Mouse (Mus musculus) hindbrain, embryonic 10.5 days (tissue): Measurements from ENCODE around the gene Tent5c. TPM values are rescaled to one million over a fixed set of nuclear protein-coding genes. Genes with fewer than 3 reads are reported as not detected.
A peak's percentile ranks its signal among the peaks of the same experiment; 100 is the strongest.

Experiments used
- DNase-seq: peaks from one replicate; pipeline ENCODE4 v3.0.0-alpha.2; 2017; ENCODE audit warnings: low spot score
- H3K27ac ChIP-seq: fragments of 300-500 bp; sonication (generic); 2 replicates; pipeline ENCODE4 v1.5.1; 2016; ENCODE audit warnings: mild to moderate bottlenecking, moderate library complexity
- H3K27me3 ChIP-seq: fragments of 300-500 bp; sonication (generic); 2 replicates; pipeline ENCODE4 v1.6.1; 2016; ENCODE audit warnings: mild to moderate bottlenecking; ENCODE audit not compliant: poor library complexity, insufficient read depth, severe bottlenecking
- H3K36me3 ChIP-seq: fragments of 300-500 bp; sonication (generic); 2 replicates; pipeline ENCODE4 v1.6.1; 2016; ENCODE audit warnings: mild to moderate bottlenecking, moderate library complexity
- H3K4me1 ChIP-seq: fragments of 300-500 bp; sonication (generic); replicated peaks from 2 replicates; pipeline ENCODE4 v1.6.1; 2016; ENCODE audit warnings: mild to moderate bottlenecking
- H3K4me3 ChIP-seq: fragments of 300-500 bp; sonication (generic); 2 replicates; pipeline ENCODE4 v1.5.1; 2016; ENCODE audit warnings: mild to moderate bottlenecking, moderate library complexity
- H3K9me3 ChIP-seq: fragments of 300-500 bp; sonication (generic); 2 replicates; pipeline ENCODE4 v1.6.1; 2016; ENCODE audit warnings: mild to moderate bottlenecking, moderate library complexity
- WGBS: fragments of 180-500 bp; shearing (Covaris S2); methylation state at CpG from one replicate; pipeline ENCODE4 v1.1.7; 2016; 5-methylcytosine and 5-hydroxymethylcytosine counted together
- polyA plus RNA-seq: library from polyadenylated mRNA; unstranded; fragments of >200 nt; fragmentation: Nextera tagmentation; extraction: Ambion mirVana; gene quantifications from 2 replicates; pipeline ENCODE4 v1.2.1, GENCODE M21; 2016

Tent5c gene
- polyA plus RNA-seq, result 2.0 and 2.2 TPM in 2 replicates

- H3K27ac ChIP-seq, result peak within 1 kb of the TSS; percentile 85
- H3K27me3 ChIP-seq, result peaks cover 55% of the 10 kb centered on the region
- WGBS, result under 1% methylated on average over 68 of the region's 73 CpGs
Observed at GRCm38 (mm10) chr3:100489133-100490009, at the start of gene Tent5c. Gene Tent5c, minus strand, starts transcription at chr3:100489324.

DNA sequence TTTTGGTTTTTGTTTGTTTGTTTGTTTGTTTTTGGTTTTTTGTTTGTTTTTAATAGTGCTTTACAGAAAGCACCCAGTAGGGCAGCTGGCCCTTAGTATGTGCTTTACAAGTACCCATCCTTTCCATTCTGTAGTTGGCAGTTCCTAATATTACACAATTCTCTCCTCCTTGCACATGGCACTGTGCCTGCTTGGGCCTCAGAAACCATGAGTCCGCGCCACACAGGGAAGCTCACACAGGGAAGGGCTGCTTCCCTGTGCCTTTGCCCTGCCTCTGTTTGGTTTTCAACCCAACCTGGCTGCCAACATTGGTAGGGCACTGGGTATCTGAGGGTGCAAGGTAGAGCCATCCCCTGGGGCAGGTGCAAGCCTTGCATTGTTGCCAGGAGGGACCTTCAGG, 47.6 kb upstream of the Tent5c start:
- no peaks in the 10 kb centered on the region for H3K27me3 ChIP-seq
- no peak for DNase-seq
- H3K36me3 ChIP-seq, result no peaks in the 10 kb centered on the region
- H3K4me1 ChIP-seq, result peaks cover 19% of the 10 kb centered on the region
- WGBS, result 96% methylated on average over 2 of the region's 2 CpGs
- no peaks in the 10 kb centered on the region for H3K9me3 ChIP-seq
- no peak overlapping the region for H3K27ac ChIP-seq
- H3K4me3 ChIP-seq, result no peak overlapping the region

More at GRCm38 (mm10) chr3:100489133-100490009, at the start of gene Tent5c:
- no peaks in the 10 kb centered on the region for H3K9me3 ChIP-seq
- no peaks in the 10 kb centered on the region for H3K36me3 ChIP-seq
- DNase-seq, result peak; percentile 95
- peak within 1 kb of the TSS; percentile 80 for H3K4me3 ChIP-seq
- peaks cover 39% of the 10 kb centered on the region for H3K4me1 ChIP-seq

GRCm38 (mm10) chr3:100535902-100536301, 46.8 kb upstream of the Tent5c start:
- no peaks in the 10 kb centered on the region for H3K27me3 ChIP-seq
- 72% methylated on average over 4 of the region's 4 CpGs for WGBS
- no peak for DNase-seq
- H3K36me3 ChIP-seq, result no peaks in the 10 kb centered on the region
- H3K4me3 ChIP-seq, result no peak overlapping the region
- H3K4me1 ChIP-seq, result peaks cover 19% of the 10 kb centered on the region
- no peak overlapping the region for H3K27ac ChIP-seq
- H3K9me3 ChIP-seq, result no peaks in the 10 kb centered on the region

DNA sequence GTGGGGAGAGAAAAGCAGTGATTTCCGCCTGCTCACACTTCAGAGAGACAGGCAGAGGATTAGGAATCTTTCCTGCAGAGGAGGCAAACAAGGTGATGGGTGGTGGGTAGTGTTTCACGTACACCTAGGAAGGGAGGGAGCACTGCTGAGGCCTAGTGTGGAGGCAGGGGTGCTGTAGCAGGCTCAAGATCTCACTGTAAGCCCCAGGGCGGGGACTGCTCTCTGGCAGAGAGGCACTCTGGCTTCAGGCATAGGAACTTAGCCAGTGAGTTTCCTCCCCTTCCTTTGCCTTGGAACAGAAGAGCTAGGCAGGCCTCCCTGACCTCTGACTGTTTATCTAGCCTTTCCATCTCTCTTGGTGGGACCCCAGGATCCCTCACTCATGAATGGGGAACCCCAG, 46.2 kb upstream of the Tent5c start:
- no peaks in the 10 kb centered on the region for H3K27me3 ChIP-seq
- H3K36me3 ChIP-seq, result no peaks in the 10 kb centered on the region
- H3K4me1 ChIP-seq, result peaks cover 19% of the 10 kb centered on the region
- no peak overlapping the region for H3K4me3 ChIP-seq
- H3K27ac ChIP-seq, result no peak overlapping the region
- H3K9me3 ChIP-seq, result no peaks in the 10 kb centered on the region
- WGBS, result 50% methylated on average over 3 of the region's 3 CpGs
- DNase-seq, result no peak

DNA sequence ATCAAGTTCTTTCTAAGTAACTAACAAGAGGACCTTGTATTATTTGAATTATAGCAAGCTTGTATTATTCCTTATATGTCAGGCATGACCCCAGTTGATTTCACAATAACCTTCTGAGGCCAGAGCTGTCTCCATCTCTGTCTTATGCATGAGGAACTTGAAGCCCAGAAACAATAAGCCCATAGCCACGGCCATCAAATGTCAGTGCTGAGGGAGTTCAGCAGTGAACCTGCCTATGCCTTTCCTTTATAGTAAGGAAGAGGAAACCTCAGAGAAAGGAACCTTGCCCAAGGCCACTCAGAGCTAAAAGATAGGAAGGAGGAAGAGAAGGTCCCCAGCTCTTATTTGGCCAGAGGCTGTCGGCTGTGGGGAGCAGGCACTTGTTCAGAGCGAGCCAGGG, 45.3 kb upstream of the Tent5c start:
- no peaks in the 10 kb centered on the region for H3K9me3 ChIP-seq
- no peaks in the 10 kb centered on the region for H3K36me3 ChIP-seq
- no peak overlapping the region for H3K27ac ChIP-seq
- H3K4me3 ChIP-seq, result no peak overlapping the region
- H3K4me1 ChIP-seq, result peaks cover 19% of the 10 kb centered on the region
- no peak for DNase-seq
- WGBS, result 78% methylated on average over 3 of the region's 3 CpGs
- no peaks in the 10 kb centered on the region for H3K27me3 ChIP-seq

GRCm38 (mm10) chr3:100533429-100533828, 44.3 kb upstream of the Tent5c start:
- no peak for DNase-seq
- H3K4me3 ChIP-seq, result no peak overlapping the region
- H3K27me3 ChIP-seq, result no peaks in the 10 kb centered on the region
- no peaks in the 10 kb centered on the region for H3K36me3 ChIP-seq
- H3K4me1 ChIP-seq, result peaks cover 19% of the 10 kb centered on the region
- no peaks in the 10 kb centered on the region for H3K9me3 ChIP-seq
- no peak overlapping the region for H3K27ac ChIP-seq

DNA sequence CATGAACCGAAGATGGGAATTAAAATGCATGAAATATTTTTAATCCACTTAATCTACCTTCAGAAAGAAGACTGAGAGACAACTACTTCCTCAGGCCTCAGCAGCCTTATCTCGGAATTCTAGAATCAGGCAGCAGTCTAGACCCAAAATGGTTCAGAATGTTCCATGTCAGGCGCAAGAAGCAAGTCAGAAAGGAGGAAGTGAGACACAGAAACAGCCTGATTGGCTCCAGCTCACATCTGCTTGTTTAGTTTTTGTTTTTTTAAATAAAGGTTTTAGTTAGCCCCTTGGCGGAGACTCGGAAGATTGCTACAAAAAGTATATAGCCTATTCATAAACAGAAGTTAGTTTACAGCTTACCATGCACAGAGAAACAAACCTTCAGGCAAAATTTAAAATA, 41.8 kb upstream of the Tent5c start:
- 90% methylated on average over 5 of the region's 5 CpGs for WGBS
- no peak for DNase-seq

GRCm38 (mm10) chr3:100530244-100530788, 41.2 kb upstream of the Tent5c start:
- H3K36me3 ChIP-seq, result no peaks in the 10 kb centered on the region
- no peak overlapping the region for H3K4me3 ChIP-seq
- H3K27ac ChIP-seq, result no peak overlapping the region
- H3K4me1 ChIP-seq, result peaks cover 16% of the 10 kb centered on the region
- WGBS, result 84% methylated on average over 7 of the region's 7 CpGs
- DNase-seq, result no peak
- no peaks in the 10 kb centered on the region for H3K27me3 ChIP-seq
- no peaks in the 10 kb centered on the region for H3K9me3 ChIP-seq

More for the DNA sequence above, 41.8 kb upstream of the Tent5c start:
- Histone ChIP-seq H3K27ac (no peak overlapping the region), H3K4me1 (peaks cover 19% of the 10 kb centered on the region), H3K36me3 (no peaks in the 10 kb centered on the region), H3K4me3 (no peak overlapping the region), H3K9me3 (no peaks in the 10 kb centered on the region), H3K27me3 (no peaks in the 10 kb centered on the region)

GRCm38 (mm10) chr3:100522671-100523070, 33.5 kb upstream of the Tent5c start:
- Histone ChIP-seq H3K27me3 (no peaks in the 10 kb centered on the region), H3K27ac (no peak overlapping the region), H3K4me1 (no peaks in the 10 kb centered on the region), H3K9me3 (no peaks in the 10 kb centered on the region), H3K36me3 (no peaks in the 10 kb centered on the region), H3K4me3 (no peak overlapping the region)
- no peak for DNase-seq
- 77% methylated on average over 7 of the region's 7 CpGs for WGBS

DNA sequence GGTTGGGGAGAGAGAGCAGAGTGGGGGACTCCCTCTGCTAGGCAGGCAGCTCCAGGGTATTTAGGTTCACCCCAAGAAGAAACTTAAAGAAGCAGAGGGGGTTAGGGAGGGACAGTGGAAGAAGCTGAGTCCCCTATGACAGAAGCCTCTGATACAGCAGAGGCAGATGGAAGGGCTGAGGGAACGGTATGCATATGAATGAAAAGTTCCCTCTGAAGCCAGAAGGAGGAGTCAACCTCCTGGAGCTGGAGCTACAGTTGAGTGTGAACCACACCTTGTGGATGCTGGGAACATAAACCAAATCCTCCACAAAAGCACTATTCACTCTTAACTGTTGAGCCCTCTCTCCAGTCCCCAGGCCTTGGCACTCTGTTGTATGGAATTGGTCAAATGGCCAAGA, 32.5 kb upstream of the Tent5c start:
- H3K27me3 ChIP-seq, result no peaks in the 10 kb centered on the region
- H3K27ac ChIP-seq, result no peak overlapping the region
- no peak for DNase-seq
- no peak overlapping the region for H3K4me3 ChIP-seq
- no peaks in the 10 kb centered on the region for H3K4me1 ChIP-seq
- 43% methylated on average over 1 of the region's 1 CpGs for WGBS
- no peaks in the 10 kb centered on the region for H3K9me3 ChIP-seq
- no peaks in the 10 kb centered on the region for H3K36me3 ChIP-seq

DNA sequence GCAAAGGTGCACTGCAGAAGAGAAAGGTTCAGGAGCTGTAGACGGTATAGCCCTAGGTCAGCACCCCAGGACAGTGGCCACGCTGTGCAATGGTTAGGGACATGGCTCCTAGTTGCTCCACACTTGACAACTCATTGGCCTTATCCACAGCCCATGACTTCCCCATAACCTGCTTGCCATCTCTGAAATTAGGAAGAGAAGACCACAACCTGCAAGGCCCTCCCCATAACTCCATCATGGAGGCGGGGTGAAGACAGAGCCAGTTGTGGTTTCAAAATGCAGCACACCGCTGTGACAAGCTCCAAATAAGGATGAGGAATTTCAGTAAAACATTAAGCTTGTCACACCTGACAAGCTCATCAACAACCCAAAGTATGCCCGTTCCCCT, 26.6 kb upstream of the Tent5c start:
- 87% methylated on average over 5 of the region's 5 CpGs for WGBS
- H3K4me1 ChIP-seq, result no peaks in the 10 kb centered on the region
- no peaks in the 10 kb centered on the region for H3K36me3 ChIP-seq

GRCm38 (mm10) chr3:100515093-100515753, 26.1 kb upstream of the Tent5c start:
- WGBS, result 81% methylated on average over 8 of the region's 8 CpGs
- no peak overlapping the region for H3K4me3 ChIP-seq
- no peaks in the 10 kb centered on the region for H3K27me3 ChIP-seq
- DNase-seq, result no peak
- H3K27ac ChIP-seq, result no peak overlapping the region
- H3K4me1 ChIP-seq, result no peaks in the 10 kb centered on the region
- H3K9me3 ChIP-seq, result no peaks in the 10 kb centered on the region
- no peaks in the 10 kb centered on the region for H3K36me3 ChIP-seq

More for the DNA sequence above, 26.6 kb upstream of the Tent5c start:
- H3K27me3 ChIP-seq, result no peaks in the 10 kb centered on the region
- H3K4me3 ChIP-seq, result no peak overlapping the region
- no peak overlapping the region for H3K27ac ChIP-seq
- DNase-seq, result no peak
- no peaks in the 10 kb centered on the region for H3K9me3 ChIP-seq

- 83% methylated on average over 4 of the region's 4 CpGs for WGBS
- Histone ChIP-seq H3K27ac (no peak overlapping the region), H3K4me3 (no peak overlapping the region), H3K9me3 (no peaks in the 10 kb centered on the region), H3K36me3 (no peaks in the 10 kb centered on the region), H3K4me1 (no peaks in the 10 kb centered on the region), H3K27me3 (no peaks in the 10 kb centered on the region)
- DNase-seq, result no peak
Observed at GRCm38 (mm10) chr3:100507174-100507573, 18.1 kb upstream of the Tent5c start.
